8 mouse cellular contexts compared by ENCODE assay signal in genomic region chr1:54380978-54381914, GRCm38 (mm10). TPM values are rescaled to one million over a fixed set of nuclear protein-coding genes. Genes with fewer than 3 reads are reported as not detected.
DNase-seq lines count a peak whose midpoint lies in the region.

No protein-coding gene starts in this region.

- DNase-seq in adrenal gland, adult (ENCODE audit: inconsistent age in 2 of 2, low spot score in 1 of 2): peak; percentile 32 to 86
- DNase-seq in adrenal gland, postnatal 4 days (ENCODE audit: low spot score in 2 of 2): no peak
- peak; percentile 82 for DNase-seq in NIH3T3 (ENCODE audit: low read depth)
- peak; percentile 78 for DNase-seq in cerebellum, adult 9-10 months
- peak; percentile 28 to 62 for DNase-seq in frontal cortex, postnatal 36 days (ENCODE audit: low spot score in 2 of 2)
- peak; percentile 67 for DNase-seq in kidney, postnatal 14 days
- DNase-seq in lung, adult 18-20 months: peak; percentile 39 to 63
- DNase-seq in right cerebral cortex, postnatal 4 days: peak; percentile 71

RNA-seq across cellular contexts. Expression of gene Gtf3c3, which starts 57.5 kb away (rescaled TPM):
- 10 to 100 TPM; 26.8 to 27.0 TPM for total RNA-seq in adrenal gland, postnatal 4 days (2021)

Comparison
In these comparisons a context has a peak if more than half of its experiments do, and no peak if none do; other contexts are left out.
1. DNase-seq: peak in adrenal gland, adult (2 of 2), NIH3T3 (single experiment), cerebellum, adult 9-10 months (single experiment), frontal cortex, postnatal 36 days (2 of 2), kidney, postnatal 14 days (single experiment), lung, adult 18-20 months (2 of 2) and right cerebral cortex, postnatal 4 days (single experiment); none in adrenal gland, postnatal 4 days (0 of 2).